Mouse (Mus musculus): ENCODE results near the gene Park7. TPM values are rescaled to one million over a fixed set of nuclear protein-coding genes. Genes with fewer than 3 reads are reported as not detected.
"Not testable (repeated sequence)": the region's sequence is repeated elsewhere in the genome, so short reads cannot be mapped to it uniquely, and the experiment has no call there.

The Park7 gene
- polyA plus RNA-seq, 1 experiment from 2014 or later = 340 TPM

DNA sequence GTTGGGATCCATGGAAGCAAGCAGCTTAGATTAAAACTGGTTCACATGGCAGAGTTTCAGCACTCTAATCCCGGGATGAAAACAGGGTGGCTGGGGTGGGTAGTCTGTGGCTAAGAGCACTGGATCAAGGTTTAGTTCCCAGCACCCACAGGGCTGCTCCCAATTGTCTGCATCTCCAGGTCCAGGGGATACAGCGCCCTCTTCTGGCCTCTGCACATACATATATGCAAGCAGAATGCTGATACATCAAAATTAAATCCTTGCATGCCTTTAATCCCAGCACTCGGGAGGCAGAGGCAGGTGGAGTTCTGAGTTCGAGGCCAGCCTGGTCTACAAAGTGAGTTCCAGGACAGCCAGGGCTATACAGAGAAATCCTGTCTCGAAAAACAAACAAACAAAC lies 5.7 kb downstream of the Park7 start:
- Histone ChIP-seq H3K4me1 (peaks cover 24% of the 10 kb centered on the region), H3K36me3 (peaks cover 20% of the 10 kb centered on the region), H3K4me3 (0 out of 2 replicates have a peak overlapping the region, but pooled peaks have one; percentile 93), H3K4me2 (replicated peaks) (peak overlapping the region; percentile 83)
- H3K9ac ChIP-seq; H3K9me3 ChIP-seq (replicated peaks); H3K27ac ChIP-seq; ATAC-seq (ENCODE audit: low FRiP score); H3K27me3 ChIP-seq: not testable (repeated sequence)
- WGBS = 78% methylated on average over 5 of the region's 5 CpGs

DNA sequence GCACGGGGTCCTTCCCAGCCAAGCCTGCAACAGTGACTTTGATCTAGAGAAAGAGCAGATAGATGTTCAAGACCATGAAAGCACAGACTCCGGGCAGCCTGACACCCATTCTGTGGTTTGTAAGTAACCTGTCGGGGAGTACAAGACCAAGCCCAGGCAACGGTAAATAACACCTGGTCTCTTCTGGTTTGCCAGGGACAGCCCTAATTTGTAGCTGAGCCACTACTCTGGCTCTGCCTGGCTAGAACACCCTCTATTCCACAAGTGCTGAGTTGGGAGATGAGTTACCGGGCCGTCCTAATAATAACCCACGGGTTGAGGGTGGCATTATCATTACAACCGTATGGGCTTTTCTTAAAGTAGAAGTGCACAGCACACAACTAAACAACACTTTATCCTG lies 7.1 kb downstream of the Park7 start:
- no peak overlapping the region for H3K4me2 ChIP-seq (replicated peaks)
- WGBS = 94% methylated on average over 8 of the region's 8 CpGs
- no peaks in the 10 kb centered on the region for H3K27me3 ChIP-seq
- no peak overlapping the region for H3K4me3 ChIP-seq
- peaks cover 34% of the 10 kb centered on the region for H3K36me3 ChIP-seq
- no peaks in the 10 kb centered on the region for H3K9me3 ChIP-seq (replicated peaks)
- no peak overlapping the region for H3K9ac ChIP-seq
- peaks cover 19% of the 10 kb centered on the region for H3K4me1 ChIP-seq
- ATAC-seq (ENCODE audit: low FRiP score) = no peak
- H3K27ac ChIP-seq = no peak overlapping the region

DNA sequence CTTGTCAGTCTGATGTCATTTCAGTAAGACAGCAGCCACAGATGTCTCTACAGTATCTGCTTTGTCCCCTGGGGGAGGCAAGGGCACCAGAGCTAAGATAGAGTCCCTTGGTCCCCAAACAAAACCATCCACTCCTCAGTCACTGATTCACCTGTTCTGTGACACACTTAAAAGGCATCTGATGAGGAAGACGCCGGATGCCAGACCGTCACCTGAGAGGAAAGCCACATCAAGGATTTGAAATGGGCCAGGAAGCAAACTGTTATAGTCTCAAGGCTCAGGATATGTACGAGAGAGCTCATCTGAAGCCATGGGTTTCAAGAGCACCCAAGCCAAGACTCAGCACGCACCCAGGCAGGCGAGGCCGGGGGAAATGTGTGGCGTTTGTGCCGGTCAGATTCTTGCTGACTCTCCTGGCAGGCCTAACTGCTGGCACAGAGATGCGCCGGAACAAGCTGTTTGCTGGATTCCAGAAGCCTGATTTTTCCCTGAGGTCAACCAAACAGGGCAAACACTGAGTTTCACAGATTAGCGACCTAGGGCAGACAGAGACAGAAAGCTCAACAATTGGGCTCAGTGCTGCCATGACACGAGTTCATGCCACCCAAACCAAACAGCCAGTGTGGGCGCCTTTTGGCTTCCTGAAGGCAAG lies 11.0 kb downstream of the Park7 start:
- peaks cover 8% of the 10 kb centered on the region; the same call in 1 of the 2 replicates for H3K4me1 ChIP-seq
- H3K9me3 ChIP-seq (replicated peaks) = no peaks in the 10 kb centered on the region
- no peak for ATAC-seq (ENCODE audit: low FRiP score)
- H3K4me3 ChIP-seq = no peak overlapping the region
- no peak overlapping the region for H3K4me2 ChIP-seq (replicated peaks)
- no peak overlapping the region for H3K27ac ChIP-seq
- H3K27me3 ChIP-seq = no peaks in the 10 kb centered on the region
- 95% methylated on average over 14 of the region's 14 CpGs for WGBS
- no peak overlapping the region for H3K9ac ChIP-seq
- H3K36me3 ChIP-seq = peaks cover 71% of the 10 kb centered on the region

DNA sequence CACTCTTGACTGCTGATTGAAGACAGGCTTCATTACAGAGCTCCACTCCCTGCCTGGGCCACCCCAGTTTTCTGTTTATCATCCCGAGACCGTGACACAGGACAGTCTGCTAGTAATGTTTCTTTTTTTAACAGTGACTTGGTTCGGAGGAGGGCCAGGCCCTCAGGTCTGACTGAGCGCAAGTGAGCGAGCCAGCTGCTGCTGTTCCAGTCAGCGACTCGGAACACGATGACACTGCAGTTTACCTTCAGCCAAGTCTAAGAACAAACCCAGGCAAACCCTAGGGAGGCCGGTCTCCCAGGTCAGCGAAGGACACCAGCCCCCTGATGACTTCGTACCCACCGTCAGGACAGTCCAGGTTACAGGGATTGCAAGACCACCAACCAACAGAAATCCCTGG lies 12.2 kb downstream of the Park7 start:
- Histone ChIP-seq H3K4me2 (replicated peaks) (no peak overlapping the region), H3K27ac (no peak overlapping the region), H3K4me3 (no peak overlapping the region), H3K27me3 (no peaks in the 10 kb centered on the region), H3K36me3 (peaks cover 82% of the 10 kb centered on the region), H3K9ac (no peak overlapping the region), H3K4me1 (no peaks in the 10 kb centered on the region), H3K9me3 (replicated peaks) (no peaks in the 10 kb centered on the region)
- 90% methylated on average over 12 of the region's 12 CpGs for WGBS
- ATAC-seq (ENCODE audit: low FRiP score) = no peak

DNA sequence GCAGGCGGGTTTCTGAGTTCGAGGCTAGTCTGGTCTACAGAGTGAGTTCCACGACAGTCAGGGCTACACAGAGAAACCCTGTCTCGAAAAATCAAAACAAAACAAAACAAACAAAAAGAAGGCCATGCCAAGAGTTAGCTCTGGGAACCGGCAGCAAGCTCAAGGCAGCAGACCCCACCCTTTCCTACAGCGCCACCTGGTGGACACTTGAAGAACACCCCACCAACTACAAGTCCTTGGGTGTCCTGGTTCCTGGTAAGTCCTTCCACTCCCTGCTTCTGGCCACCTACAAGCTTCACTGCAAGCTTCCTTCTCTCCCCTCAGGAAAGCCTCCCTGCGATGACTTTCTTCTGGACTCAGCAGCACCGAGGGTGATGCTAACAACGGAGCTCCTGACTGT lies 12.6 kb downstream of the Park7 start:
- no peak overlapping the region for H3K27ac ChIP-seq
- no peaks in the 10 kb centered on the region for H3K4me1 ChIP-seq
- 54% methylated on average over 9 of the region's 9 CpGs for WGBS
- H3K36me3 ChIP-seq = peaks cover 86% of the 10 kb centered on the region
- no peak overlapping the region for H3K4me3 ChIP-seq
- no peaks in the 10 kb centered on the region for H3K27me3 ChIP-seq
- H3K9ac ChIP-seq = no peak overlapping the region
- H3K4me2 ChIP-seq (replicated peaks) = no peak overlapping the region
- no peak for ATAC-seq (ENCODE audit: low FRiP score)
- no peaks in the 10 kb centered on the region for H3K9me3 ChIP-seq (replicated peaks)

DNA sequence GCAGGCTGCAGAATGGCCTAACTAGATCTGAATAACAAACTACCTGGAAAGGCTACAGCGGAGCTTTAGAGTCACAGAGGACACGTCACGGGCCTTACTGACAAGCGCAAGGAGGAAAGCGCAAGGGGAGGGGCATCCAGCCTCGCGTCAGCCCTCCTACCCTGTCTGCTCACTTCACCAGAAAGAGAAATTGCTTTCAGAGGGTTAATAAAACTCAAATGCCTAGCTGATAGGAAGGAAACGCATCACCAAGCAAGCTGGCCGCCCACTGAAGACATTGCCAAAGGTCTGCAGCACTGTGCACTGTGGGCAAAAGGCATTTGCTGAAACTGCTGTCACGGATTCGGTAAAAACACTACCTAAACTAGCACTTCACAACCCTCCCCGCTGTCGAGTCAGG lies 13.8 kb downstream of the Park7 start:
- Histone ChIP-seq H3K9me3 (replicated peaks) (no peaks in the 10 kb centered on the region), H3K4me1 (no peaks in the 10 kb centered on the region), H3K9ac (no peak overlapping the region), H3K27me3 (no peaks in the 10 kb centered on the region), H3K36me3 (peaks cover 88% of the 10 kb centered on the region), H3K4me3 (no peak overlapping the region), H3K4me2 (replicated peaks) (no peak overlapping the region), H3K27ac (no peak overlapping the region)
- WGBS = 94% methylated on average over 13 of the region's 13 CpGs
- ATAC-seq (ENCODE audit: low FRiP score) = no peak

DNA sequence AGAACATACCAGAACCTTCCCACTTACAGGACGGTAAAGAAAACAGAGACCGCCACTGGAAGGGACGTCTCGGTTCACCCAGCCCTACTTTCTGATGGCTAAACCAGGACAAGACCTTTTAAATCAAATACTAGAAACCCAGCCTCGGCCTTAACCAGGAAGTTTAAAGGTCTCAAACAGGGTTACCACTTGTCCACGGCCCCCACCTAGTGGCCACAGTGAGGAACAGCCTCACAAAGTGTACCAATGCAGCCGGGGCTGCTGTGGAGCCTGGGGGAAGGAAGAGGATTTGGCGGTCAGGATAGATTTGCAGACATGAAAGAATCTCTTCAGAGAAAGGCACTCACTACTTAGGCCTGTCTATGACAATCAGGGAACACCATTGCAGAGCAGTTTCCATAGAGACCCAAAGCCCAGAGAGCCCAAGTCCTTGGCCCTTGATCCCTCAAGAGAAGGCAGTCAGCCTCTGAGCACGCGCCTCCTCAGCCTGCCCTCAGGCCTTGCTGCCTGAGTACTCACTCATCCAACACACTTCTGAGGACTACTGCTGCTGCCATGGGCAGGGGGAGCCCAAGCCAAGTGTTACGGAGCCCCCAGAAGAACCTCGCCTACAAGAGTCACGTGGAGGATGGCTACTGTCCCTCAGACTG lies 15.4 kb downstream of the Park7 start:
- Histone ChIP-seq H3K9me3 (replicated peaks) (no peaks in the 10 kb centered on the region), H3K9ac (no peak overlapping the region), H3K4me2 (replicated peaks) (no peak overlapping the region), H3K36me3 (peaks cover 77% of the 10 kb centered on the region), H3K4me3 (no peak overlapping the region), H3K27me3 (no peaks in the 10 kb centered on the region), H3K4me1 (no peaks in the 10 kb centered on the region), H3K27ac (no peak overlapping the region)
- 59% methylated on average over 13 of the region's 13 CpGs for WGBS
- ATAC-seq (ENCODE audit: low FRiP score) = no peak

DNA sequence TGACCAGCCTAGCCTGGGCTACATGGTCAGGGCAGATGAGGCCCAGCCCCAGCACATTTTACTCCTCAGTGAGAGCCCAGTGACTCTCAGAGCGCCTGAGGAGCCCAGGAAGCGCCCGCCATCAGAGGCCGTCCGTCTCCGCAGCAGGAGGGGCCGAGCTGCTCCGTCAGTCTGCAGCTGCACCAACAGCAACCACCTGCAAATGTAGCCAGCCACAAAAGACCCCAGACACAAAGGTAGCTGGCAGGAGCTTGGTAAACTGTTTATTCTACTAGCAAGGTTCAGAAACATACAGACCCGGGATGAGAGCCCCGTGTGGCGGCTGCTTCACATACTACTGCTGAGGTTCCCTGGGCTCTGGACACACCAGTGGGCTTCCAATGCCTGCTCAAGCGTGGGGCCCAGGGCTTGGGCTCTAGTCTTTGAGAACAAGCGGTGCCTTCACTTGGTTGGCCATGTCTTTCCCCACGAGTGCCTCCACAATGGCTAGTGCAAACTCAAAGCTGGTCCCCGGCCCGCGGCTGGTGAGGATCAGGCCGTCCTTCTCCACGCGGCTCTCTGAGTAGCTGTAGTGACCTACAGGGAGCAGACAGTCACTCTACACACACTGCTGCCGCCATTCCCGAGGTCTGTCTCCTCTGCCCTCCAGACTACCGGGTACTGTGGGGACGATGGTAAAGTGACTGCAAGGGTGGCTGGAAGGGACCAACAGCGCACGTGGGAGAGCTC lies 17.2 kb downstream of the Park7 start:
- no peak for ATAC-seq (ENCODE audit: low FRiP score)
- H3K4me3 ChIP-seq = no peak overlapping the region
- no peaks in the 10 kb centered on the region for H3K9me3 ChIP-seq (replicated peaks)
- H3K4me1 ChIP-seq = no peaks in the 10 kb centered on the region
- WGBS = 93% methylated on average over 26 of the region's 26 CpGs
- H3K27ac ChIP-seq = no peak overlapping the region
- peaks cover 59% of the 10 kb centered on the region for H3K36me3 ChIP-seq
- no peak overlapping the region for H3K9ac ChIP-seq
- no peak overlapping the region for H3K4me2 ChIP-seq (replicated peaks)
- no peaks in the 10 kb centered on the region for H3K27me3 ChIP-seq

DNA sequence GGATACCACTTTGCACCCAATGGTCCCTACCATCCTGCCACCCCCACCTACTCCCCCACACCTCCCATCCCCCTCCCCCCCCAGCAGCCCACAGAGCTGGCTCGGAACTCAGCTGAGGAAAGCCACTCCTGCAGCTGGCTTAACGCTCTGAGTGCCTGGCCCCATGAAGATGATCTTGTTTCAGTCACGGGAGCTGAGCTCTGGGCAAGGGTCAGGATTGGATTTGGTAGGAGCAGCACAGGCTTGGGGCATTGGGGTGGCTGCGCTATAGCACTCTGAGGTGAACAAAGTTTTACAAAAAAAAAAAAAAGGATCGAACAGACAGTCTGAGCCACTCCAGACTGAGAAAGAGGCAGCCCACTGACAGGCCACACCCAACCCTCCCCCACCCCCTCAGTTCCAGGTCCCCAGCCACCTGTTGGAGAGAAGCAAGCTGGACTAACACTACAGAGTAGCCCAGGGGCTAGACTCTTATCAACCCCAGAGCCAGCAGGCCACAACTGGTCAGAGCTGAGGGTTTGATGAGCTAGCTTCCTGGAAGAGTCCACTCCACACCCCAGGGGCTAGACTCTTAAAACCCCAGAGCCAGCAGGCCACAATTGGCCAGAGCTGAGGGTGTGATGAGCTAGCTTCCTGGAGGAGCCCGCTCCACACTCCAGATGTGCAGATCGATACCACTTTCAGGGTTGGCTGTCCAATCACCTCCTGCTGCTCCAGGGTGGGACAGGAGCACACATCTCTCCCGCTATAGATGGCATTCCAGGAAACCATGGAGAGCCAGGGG lies 19.3 kb downstream of the Park7 start:
- H3K27ac ChIP-seq = no peak overlapping the region
- ATAC-seq (ENCODE audit: low FRiP score) = no peak
- H3K9ac ChIP-seq = no peak overlapping the region
- no peak overlapping the region for H3K4me3 ChIP-seq
- H3K4me2 ChIP-seq (replicated peaks) = no peak overlapping the region
- H3K36me3 ChIP-seq = peaks cover 38% of the 10 kb centered on the region
- 78% methylated on average over 8 of the region's 8 CpGs for WGBS
- 0 out of 2 replicates have a peak, but pooled peaks cover 4% of the 10 kb centered on the region for H3K27me3 ChIP-seq
- H3K9me3 ChIP-seq (replicated peaks) = no peaks in the 10 kb centered on the region
- peaks cover 2% of the 10 kb centered on the region; the same call in 1 of the 2 replicates for H3K4me1 ChIP-seq

DNA sequence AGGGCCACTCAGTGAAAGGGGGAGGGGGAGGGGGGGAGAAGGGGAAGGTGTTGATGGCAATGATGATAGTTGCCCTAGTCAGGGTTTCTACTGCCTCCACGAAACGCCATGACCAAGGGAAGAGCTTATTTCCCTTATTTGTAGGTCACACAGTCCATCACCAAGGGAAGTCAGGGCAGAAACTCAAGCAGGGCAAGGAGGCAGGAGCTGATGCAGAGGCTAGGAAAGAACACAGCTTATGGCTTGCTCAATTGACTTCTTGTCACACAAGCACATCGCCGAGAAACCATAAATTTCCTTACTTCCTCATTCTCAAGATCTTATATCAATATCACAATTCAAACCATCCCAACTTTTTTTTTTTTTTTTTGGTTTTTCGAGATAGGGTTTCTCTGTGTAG lies 22.9 kb downstream of the Park7 start:
- H3K4me1 ChIP-seq = peaks cover 8% of the 10 kb centered on the region
- WGBS = 79% methylated on average over 5 of the region's 5 CpGs
- no peak for ATAC-seq (ENCODE audit: low FRiP score)
- H3K9ac ChIP-seq = no peak overlapping the region
- H3K9me3 ChIP-seq (replicated peaks) = no peaks in the 10 kb centered on the region
- H3K27me3 ChIP-seq = 0 out of 2 replicates have a peak, but pooled peaks cover 4% of the 10 kb centered on the region
- no peak overlapping the region for H3K27ac ChIP-seq
- H3K36me3 ChIP-seq = peaks cover 4% of the 10 kb centered on the region
- H3K4me2 ChIP-seq (replicated peaks) = no peak overlapping the region
- H3K4me3 ChIP-seq = no peak overlapping the region

DNA sequence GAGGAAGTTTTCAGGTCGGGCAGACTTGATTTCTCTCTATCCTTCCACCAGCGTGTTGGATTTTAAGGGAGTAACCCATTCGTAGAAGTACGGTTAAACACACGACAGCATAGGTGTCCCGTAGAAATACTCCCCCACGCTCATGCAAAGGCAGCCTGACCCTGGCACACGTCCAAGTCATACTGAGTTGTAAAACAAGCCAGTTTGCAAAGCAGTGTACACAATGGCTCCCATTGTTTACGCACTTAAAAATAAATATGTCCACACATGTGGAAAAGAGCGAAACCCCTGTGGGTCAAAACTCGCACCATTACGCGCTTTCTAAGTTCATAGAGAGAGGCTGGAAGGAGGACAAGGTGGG lies 24.3 kb downstream of the Park7 start:
- H3K4me1 ChIP-seq = peaks cover 8% of the 10 kb centered on the region
- no peaks in the 10 kb centered on the region for H3K36me3 ChIP-seq
- no peak overlapping the region for H3K27ac ChIP-seq
- no peak overlapping the region for H3K9ac ChIP-seq
- H3K4me2 ChIP-seq (replicated peaks) = no peak overlapping the region; the same call in 1 of the 2 replicates
- no peak overlapping the region for H3K4me3 ChIP-seq
- 61% methylated on average over 13 of the region's 13 CpGs for WGBS
- 0 out of 2 replicates have a peak, but pooled peaks cover 4% of the 10 kb centered on the region for H3K27me3 ChIP-seq
- H3K9me3 ChIP-seq (replicated peaks) = no peaks in the 10 kb centered on the region
- ATAC-seq (ENCODE audit: low FRiP score) = no peak
